Mouse (Mus musculus) cortical plate, adult 2 months (tissue): ENCODE measurements around the gene Mapk8ip1.

ENCODE experiments used
- CTCF ChIP-seq: fragments of 200-500 bp; IDR thresholded peaks from 2 replicates; pipeline ENCODE4 v1.5.1; 2011; ENCODE audit warnings: mild to moderate bottlenecking, control low read depth, low read length; ENCODE audit not compliant: insufficient read depth; ENCODE audit errors: extremely low read depth
- POLR2A ChIP-seq: fragments of 200-500 bp; IDR thresholded peaks from 2 replicates; pipeline ENCODE4 v1.6.1; 2011; ENCODE audit warnings: mild to moderate bottlenecking, low read length, control low read depth; ENCODE audit not compliant: insufficient read depth; ENCODE audit errors: extremely low read depth

- no peak for TF ChIP-seq CTCF
- TF ChIP-seq POLR2A: 0 out of 2 replicates have a peak, but pooled peaks have one; percentile 7
Observed at GRCm38 (mm10) chr2:92381901-92382588, 19.0 kb downstream of the Mapk8ip1 start, which contains the start of gene 1700029I15Rik.
